Mouse (Mus musculus) fibroblast of lung, adult 2 months (primary cell): ENCODE results near the gene Ckap2.
"Not testable (repeated sequence)": the region's sequence is repeated elsewhere in the genome, so short reads cannot be mapped to it uniquely, and the experiment has no call there.

ENCODE experiments used
- DNase-seq: peaks from one replicate; pipeline ENCODE4 v3.0.0-alpha.2; 2011; ENCODE audit warnings: low read depth

Ckap2 gene

GRCm38 (mm10) chr8:22148367-22148740 lies 37.3 kb downstream of the Ckap2 start:
- DNase-seq, result no peak

GRCm38 (mm10) chr8:22147706-22148366 lies 37.8 kb downstream of the Ckap2 start:
- no peak for DNase-seq

GRCm38 (mm10) chr8:22145831-22146230 lies 39.8 kb downstream of the Ckap2 start:
- no peak for DNase-seq

GRCm38 (mm10) chr8:22143764-22144491 lies 41.7 kb downstream of the Ckap2 start:
- DNase-seq, result no peak

- DNase-seq, result no peak
Observed at GRCm38 (mm10) chr8:22142592-22142991, 43.0 kb downstream of the Ckap2 start.

GRCm38 (mm10) chr8:22141836-22142385 lies 43.7 kb downstream of the Ckap2 start:
- no peak for DNase-seq

GRCm38 (mm10) chr8:22136462-22136861 lies 49.2 kb downstream of the Ckap2 start:
- not testable (repeated sequence) for DNase-seq

GRCm38 (mm10) chr8:22134750-22135135 lies 50.9 kb downstream of the Ckap2 start:
- DNase-seq, result no peak

GRCm38 (mm10) chr8:22134078-22134749 lies 51.4 kb downstream of the Ckap2 start:
- no peak for DNase-seq

GRCm38 (mm10) chr8:22132062-22132461 lies 53.6 kb downstream of the Ckap2 start:
- DNase-seq, result no peak

- DNase-seq, result peak; percentile 16
Observed at GRCm38 (mm10) chr8:22124220-22125152, 61.1 kb downstream of the Ckap2 start, which contains the start of gene Nek5. Gene Nek5, minus strand, starts transcription at chr8:22125053.
